Mouse (Mus musculus) heart, adult 8-10 months (tissue): ENCODE results near the gene C2cd4c. TPM values are rescaled to one million over a fixed set of nuclear protein-coding genes. Genes with fewer than 3 reads are reported as not detected.

ENCODE experiments used
- DNase-seq: peaks from one replicate; pipeline ENCODE4 v3.0.0; 2022; ENCODE audit warnings: low spot score
- total RNA-seq, 4 experiments: library from RNA; stranded (reverse); gene quantifications; 2 replicates each; pipeline ENCODE4 v1.2.4; 2022

C2cd4c gene
- total RNA-seq: under 1 TPM in 1 of 4 experiments, not detected in 3; 0.16 TPM

DNA sequence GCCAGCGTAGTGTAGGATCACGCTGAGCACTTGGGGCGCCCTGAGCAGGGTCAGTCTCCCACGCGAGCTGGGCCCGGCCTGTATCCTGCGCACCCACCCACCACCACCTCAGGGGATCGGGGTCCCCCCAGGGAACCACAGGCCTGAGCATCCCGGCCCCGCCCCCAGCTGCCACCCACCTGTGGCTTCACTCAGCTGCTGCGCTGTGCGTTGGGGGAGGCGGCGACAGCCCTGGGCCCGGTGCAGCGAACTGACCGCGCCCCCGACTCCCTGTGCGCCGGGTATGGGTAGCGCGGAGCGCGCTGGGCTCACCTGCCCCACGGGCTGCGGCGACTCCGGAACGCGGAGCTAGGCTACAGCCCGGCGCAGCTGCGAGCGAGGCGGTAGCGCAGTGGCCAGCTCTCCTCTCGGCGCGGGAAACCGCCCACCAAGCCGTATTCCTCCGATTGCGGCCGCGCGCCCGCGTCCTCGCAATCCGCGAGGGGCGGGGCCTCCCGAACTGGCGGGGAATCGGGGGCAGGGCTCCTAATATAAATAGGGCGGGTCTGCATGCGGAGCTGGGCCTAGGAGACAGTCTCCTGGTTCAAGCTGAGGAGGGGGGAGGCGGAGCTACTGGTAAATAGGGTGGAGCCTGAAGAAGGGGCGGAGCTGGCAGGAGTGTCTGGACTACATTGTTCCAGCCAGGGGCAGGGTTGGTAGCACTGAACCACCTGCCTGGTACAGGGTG, at the start of gene C2cd4c:
TSS of gene C2cd4c (minus strand) at position 448 of the 727 bp plus-strand sequence.
- DNase-seq: no peak

- no peak for DNase-seq
These were observed 48.0 kb upstream of the C2cd4c start for GRCm38 (mm10) chr10:79661861-79662260.

GRCm38 (mm10) chr10:79660298-79660697, 46.5 kb upstream of the C2cd4c start:
- DNase-seq: no peak

DNA sequence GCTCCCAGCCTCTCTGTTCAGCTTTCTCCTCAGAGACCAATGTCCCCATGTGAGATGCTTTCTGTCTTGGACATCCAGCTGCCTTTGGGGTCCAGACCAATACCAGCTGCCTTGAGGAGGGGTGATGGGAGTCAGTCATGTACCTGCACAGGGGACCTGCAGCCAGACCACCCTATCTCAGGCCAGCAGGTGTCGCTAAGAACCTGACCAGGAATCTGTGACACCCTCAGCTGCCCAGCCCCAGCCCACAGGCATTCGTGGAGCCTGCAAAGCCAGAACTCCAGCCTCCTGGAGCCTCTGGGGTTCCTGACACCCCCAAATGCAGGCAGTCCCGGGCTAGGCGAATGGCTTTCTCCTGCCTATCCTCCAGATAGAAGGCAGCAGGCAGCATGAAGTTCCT, 45.0 kb upstream of the C2cd4c start:
- DNase-seq: no peak

DNA sequence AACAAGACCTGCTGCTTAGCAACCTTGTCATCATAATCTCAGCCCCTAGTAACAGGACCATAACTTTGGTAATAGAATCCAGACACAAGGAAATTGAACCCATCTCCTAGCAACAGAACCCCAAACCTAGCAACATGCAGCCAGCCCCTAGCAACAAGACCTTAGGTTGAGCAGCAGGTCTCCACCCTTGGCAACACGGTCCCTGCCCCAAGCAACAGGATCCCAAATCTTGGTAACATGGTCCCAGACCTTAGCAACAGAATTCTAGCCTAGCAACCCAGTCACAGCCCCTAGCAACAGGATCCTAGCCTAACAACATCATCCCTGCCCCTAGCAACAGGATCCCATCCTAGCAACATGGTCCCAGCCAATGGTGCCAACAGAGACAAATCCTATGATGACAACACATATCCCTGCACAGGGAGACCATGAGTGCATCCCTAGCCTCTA, 41.1 kb upstream of the C2cd4c start:
- no peak for DNase-seq

DNA sequence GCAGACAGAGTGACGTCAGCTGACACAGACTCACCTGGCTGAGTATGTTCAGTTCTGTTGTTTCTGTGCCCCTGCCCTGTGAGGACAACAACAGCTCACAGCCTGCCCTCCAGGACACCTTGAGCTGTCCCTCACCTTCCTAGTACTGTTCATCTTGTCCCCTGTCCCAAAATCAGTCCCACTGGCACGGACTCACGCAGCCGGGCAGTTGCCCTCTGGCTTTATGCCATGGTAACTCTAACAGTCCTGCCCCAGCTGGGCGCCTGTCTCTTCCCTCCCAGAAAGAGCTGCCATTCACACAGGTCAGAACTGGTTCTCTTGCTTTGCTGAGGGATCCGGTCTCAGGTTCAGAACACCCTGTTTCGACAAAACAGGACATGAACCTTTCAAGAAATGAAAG, 39.0 kb upstream of the C2cd4c start:
- DNase-seq: no peak

GRCm38 (mm10) chr10:79649070-79649751, 35.4 kb upstream of the C2cd4c start:
- peak; percentile 55 for DNase-seq

DNA sequence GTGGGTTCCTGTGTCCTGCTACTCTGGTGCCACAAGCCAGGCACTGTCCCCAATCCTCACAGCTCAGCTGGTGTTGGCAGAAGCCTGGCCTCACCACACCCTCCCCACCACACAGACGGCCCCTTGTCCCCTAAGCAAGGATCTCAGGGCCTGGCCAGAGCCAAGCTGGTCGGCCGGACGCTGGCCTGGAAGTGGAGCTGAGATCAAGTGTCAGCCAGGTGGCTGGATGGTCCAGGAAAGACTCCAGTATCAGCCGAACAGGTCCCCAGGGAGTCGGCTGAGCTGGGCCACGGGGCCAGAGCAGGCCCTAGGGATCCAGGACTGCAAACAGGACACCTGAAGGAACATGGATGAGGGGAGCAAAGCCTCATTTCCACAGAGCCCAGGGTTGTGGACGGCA, 31.9 kb upstream of the C2cd4c start, which contains the start of gene Odf3l2:
TSS of gene Odf3l2 (minus strand) at position 28 of the 400 bp plus-strand sequence.
- no peak for DNase-seq

DNA sequence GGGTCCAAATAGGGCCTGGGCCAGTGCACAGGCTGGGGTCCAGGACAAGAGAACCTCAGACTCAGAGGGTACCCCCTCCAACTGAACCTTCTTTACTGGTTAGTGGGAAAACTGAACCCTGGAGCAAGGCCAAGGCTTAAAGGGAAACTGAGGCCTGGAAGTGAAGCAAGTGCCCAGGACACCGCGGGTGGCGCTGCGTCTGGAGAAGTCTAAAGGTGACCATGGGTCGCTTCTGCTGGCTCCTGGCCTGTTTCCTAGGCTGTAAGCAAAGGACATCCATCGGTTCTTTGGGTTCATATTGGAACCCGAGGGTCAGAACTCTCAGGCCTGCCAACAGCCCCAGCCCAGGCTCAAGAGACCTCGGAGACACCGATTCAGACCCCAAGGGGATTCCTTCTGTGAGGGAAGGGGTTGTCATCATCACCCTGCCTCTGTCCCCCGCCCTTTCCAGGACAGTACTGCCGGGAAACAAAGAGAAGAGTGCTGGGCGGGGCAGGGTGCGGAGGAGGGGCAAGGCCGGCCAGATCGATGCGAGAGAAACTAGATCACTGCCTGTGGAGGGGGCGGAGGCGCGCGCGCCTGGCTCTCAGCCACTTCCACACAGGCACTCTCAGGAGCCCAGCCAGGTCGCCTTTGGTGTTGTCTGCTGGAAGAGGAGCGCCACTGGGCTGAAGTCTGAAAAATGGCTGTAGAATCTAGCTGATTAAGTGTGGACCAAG, 24.8 kb upstream of the C2cd4c start:
- DNase-seq: peak; percentile 32

DNA sequence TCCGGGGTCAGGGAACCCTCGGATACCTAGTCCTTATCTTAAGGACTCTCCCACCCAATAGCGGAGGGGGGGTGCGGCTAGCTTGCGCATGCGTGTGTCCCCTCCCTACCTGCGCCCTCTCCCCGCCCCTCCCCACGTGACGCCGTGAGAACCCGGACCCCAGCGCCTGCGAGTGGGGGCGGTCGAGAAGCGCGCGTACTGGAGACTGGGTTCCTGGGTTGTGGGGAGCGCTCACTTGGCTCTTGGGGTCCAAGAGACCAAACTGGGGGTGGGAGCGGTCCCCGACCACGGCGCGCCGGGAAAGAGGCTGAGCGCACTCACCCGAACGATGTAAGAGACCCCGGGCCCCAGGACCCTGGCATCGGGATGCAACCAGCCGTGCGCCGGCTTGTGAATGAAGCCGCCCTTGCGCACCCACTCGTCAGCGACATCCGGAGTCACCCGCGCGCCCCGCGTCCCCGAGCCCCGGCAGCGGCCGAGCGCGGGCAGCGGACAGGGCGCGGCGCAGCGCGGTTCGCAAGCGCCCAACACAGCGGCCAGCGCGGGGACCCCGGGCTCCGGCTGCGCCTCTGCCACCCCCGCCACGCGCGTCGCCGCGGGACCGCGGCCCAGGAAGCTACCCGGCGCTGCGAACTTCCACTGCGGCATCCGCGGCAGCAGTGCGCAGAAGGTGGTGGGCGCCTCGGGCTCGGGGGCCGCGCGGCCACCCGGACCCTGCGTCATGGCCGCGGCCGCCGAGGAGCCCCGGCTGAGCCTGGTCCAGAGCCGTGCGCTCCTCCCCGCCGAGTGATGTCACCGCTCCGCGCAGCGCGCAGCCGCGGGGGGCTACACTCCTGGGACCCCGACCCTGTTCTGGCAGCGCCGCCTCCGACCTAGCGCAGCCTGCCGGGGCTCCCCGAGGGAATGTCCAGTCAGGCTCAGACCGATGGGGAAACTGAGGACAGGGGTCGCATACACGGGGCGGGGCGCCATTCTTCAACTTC, 23.6 kb upstream of the C2cd4c start, which contains the start of gene Shc2:
TSS of gene Shc2 (minus strand) at position 791 of the 983 bp plus-strand sequence.
- DNase-seq: no peak

DNA sequence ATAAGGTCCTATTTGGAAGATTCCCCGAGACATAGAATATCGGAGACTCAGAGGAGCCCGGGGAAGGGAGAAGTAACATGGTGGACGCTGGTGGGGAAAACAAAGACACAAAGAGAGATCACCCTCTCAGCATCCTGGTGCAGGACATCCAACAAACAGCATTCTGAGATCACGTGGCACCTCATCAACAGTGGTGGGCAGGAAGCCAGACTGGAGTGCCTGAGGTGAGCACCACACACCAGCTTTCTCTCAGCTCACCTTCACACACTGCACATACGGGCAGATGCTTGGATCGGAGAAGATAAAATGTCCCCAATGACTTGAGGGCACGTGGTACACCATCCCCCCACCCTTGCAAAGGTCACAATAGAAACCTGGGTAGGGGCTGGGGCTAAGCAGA, 22.5 kb upstream of the C2cd4c start:
- DNase-seq: no peak

DNA sequence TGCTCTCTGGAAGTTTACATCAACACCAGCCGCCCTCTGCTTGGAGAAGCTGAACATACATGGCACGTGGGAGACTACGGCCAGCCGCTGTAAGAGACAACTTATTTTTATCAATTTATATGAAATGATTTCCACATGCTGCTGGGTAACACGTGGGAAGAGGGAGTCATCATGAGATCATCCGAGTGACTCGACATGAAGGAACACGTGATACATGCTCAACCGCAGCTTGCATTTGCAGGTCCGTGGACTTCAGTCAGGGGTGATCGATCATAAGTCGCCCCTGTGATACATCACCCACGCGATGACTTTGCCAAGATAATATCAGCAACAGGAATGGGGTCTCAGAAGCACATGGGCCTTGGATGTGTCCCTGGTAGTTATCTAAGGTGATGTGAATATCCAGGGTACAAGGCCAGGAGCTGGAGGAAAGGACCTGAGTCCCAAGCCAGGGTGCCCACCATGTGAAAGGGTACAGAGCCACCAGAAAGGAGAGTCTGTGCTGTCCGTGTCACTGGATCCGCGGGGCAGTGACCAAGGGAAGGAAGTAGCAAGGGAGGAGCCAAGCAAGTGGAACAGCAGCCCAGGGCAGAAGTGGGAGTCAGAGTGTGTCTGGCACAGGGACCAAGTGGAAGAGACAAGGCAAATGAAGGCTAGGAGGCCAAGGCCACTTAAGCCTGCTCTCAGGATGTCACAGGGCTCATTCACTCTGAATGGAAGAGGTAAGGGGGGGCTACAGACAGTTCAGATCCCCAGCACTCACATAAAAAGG, 19.4 kb upstream of the C2cd4c start:
- DNase-seq: no peak

DNA sequence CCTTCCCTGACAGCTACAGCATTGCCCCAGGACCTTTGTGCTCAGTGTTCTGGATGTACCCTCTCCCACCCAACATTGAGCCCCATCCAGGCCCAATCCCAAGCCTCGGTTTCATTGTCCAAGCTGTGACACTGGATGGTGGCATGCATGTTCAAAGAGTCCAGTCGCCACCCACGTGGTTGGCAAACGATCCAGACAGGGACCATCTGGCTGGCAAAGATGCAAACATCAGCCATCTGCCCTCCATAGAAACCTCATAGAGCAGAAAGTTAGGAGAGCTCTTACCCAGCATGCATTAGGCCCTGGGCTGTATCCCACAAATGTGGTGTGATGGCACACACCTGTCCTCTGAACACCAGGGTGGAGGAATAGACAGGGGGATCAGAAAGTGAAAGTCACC, 17.6 kb upstream of the C2cd4c start:
- no peak for DNase-seq

DNA sequence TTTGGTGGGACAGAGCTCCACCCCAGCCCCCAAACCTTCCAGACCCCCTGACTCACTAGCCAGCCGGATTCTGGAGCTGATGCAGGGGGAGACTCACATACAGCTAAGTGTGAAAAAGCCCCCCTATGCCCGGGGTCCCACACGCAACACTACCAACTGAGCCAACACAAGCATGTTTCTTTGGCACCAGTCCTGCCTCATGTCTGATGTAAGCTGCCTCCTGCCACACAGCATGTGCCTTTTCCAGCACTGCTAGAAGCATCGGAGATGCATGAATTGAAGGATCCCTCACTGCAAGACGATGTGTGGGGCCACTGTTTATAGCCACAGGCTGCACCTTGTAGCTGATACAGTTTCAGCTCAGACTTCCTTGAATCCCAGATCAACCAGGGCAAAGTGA, 14.6 kb upstream of the C2cd4c start:
- DNase-seq: no peak

GRCm38 (mm10) chr10:79626156-79626555, 12.3 kb upstream of the C2cd4c start:
- DNase-seq: no peak

DNA sequence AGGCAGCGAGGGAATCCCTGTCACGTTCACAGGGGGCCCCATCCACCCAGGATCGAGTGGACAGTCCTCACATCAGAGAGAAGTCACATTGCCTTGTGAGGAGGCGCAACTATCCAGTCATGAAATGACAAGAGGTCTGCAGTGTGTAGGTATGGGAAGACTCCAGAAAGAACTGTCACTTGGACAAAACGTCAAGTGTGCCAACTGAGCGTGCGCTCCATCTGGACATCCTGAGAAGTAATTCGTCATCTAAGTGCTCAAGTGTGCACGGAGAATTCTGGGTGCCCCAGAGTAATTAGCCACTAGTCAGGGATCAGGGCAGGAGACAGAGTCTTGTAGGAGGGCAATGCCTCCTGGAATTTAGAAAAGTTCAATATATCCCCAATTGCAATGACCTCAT, 11.6 kb upstream of the C2cd4c start:
- DNase-seq: no peak

GRCm38 (mm10) chr10:79623950-79624349, 10.1 kb upstream of the C2cd4c start:
- DNase-seq: peak; percentile 43

DNA sequence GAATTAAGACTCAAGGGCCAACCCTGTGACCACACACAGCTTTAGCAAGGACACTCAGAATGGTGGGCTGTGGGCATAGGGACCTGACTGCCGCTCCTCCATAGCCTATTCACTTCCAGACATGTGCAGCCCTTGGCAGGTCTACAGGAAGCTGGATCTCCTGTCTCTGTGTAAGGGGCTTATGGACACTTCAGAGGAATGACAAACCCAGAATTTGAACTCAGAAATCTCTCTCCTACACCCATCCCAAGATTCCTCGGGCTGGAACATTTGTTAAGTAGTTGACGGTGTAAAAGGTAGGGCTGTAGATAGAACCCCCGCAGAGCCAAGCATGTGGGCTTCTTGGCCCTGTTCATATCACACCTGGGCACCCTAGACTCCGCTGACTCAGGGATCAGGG, 2.6 kb upstream of the C2cd4c start:
- DNase-seq: no peak

DNA sequence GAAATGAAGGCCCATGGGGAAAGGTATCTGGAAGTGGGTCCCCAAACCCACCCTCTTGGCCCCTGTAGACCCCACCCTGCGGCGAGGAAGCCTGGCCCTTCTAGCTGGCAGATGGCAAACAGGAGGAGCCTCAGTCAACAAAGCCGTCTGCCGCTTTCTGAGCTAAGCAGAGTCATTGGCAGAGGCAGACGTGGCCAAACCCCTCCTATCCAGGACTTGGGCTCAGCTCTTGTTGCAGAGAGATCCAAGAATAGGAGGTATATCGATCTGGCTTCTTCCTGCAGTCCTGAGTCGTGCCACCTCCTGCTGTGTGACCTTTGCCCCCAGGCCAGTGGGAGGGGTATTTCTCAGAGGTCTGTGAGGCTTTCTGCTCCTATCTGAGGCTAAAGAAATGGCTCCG, 2.0 kb upstream of the C2cd4c start:
- DNase-seq: no peak

DNA sequence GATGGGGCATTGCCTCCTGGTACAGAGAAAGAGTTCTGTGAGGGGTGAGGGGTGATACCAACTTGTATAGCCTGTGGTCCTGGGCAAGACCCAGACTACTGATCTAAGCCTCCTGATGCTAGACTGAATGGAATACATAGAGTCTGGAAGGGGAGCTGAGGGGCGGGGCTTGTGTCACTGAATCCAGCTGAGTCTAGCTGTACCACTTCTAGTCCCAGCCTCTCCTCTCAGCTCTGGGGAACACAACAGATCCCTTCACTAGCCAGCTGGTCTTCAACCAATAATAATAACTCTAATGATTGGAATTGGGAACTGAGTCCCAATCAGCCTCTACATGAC, 449 bp upstream of the C2cd4c start:
- DNase-seq: no peak
